Mouse (Mus musculus) bone marrow macrophage, adult 2 months (primary cell): ENCODE results near the gene Hrh2.

Source experiments
- CTCF ChIP-seq: IDR thresholded peaks from 2 replicates; pipeline ENCODE4 v1.5.1; 2012; ENCODE audit warnings: low read depth, mild to moderate bottlenecking, low read length, moderate library complexity
- POLR2A ChIP-seq: IDR thresholded peaks from 2 replicates; pipeline ENCODE4 v1.6.1; 2012; ENCODE audit warnings: mild to moderate bottlenecking, low read depth, low read length, borderline replicate concordance

GRCm38 (mm10) chr13:54202458-54202857, 10.5 kb downstream of the Hrh2 start:
- no peak for TF ChIP-seq CTCF
- TF ChIP-seq POLR2A: no peak
